Mouse (Mus musculus) cortical plate, adult 2 months (tissue): ENCODE measurements around the gene Sstr1.

Source experiments
- CTCF ChIP-seq: fragments of 200-500 bp; IDR thresholded peaks from 2 replicates; pipeline ENCODE4 v1.5.1; 2011; ENCODE audit warnings: mild to moderate bottlenecking, control low read depth, low read length; ENCODE audit not compliant: insufficient read depth; ENCODE audit errors: extremely low read depth
- POLR2A ChIP-seq: fragments of 200-500 bp; IDR thresholded peaks from 2 replicates; pipeline ENCODE4 v1.6.1; 2011; ENCODE audit warnings: mild to moderate bottlenecking, low read length, control low read depth; ENCODE audit not compliant: insufficient read depth; ENCODE audit errors: extremely low read depth

- TF ChIP-seq CTCF: no peak
- no peak for TF ChIP-seq POLR2A
Measured at GRCm38 (mm10) chr12:58251901-58252300, 40.3 kb downstream of the Sstr1 start.
